Mouse (Mus musculus): ENCODE measurements around the gene Lingo1. TPM values are rescaled to one million over a fixed set of nuclear protein-coding genes. Genes with fewer than 3 reads are reported as not detected.

Gene Lingo1
- total RNA-seq, 2 experiments from 2014 or later: 0.73 to 1.4 TPM

- no peak for DNase-seq
- intact Hi-C loops (cut with DNase I): no loop called here
These were observed 19.1 kb downstream of the Lingo1 start for GRCm38 (mm10) chr9:56776881-56777801.

GRCm38 (mm10) chr9:56775161-56775934, 20.9 kb downstream of the Lingo1 start:
- DNase-seq: no peak
- intact Hi-C loops (cut with DNase I): no loop called here

GRCm38 (mm10) chr9:56774231-56774630, 22.0 kb downstream of the Lingo1 start:
- DNase-seq: peak; percentile 21 to 58
- intact Hi-C loops (cut with DNase I): no loop called here

- DNase-seq: no peak
- intact Hi-C loops (cut with DNase I): no loop called here
These were observed 22.6 kb downstream of the Lingo1 start for GRCm38 (mm10) chr9:56773666-56774065.

GRCm38 (mm10) chr9:56767653-56768136, 28.6 kb downstream of the Lingo1 start:
- intact Hi-C loops (cut with DNase I): no loop called here
- peak in 1 of 2 experiments; percentile 18 for DNase-seq

- no peak for DNase-seq
- intact Hi-C loops (cut with DNase I): no loop called here
These were observed 29.5 kb downstream of the Lingo1 start for GRCm38 (mm10) chr9:56766629-56767357.

GRCm38 (mm10) chr9:56762106-56762562, 34.1 kb downstream of the Lingo1 start:
- DNase-seq: no peak
- intact Hi-C loops (cut with DNase I): no loop called here

GRCm38 (mm10) chr9:56757791-56758190, 38.5 kb downstream of the Lingo1 start:
- no peak for DNase-seq
- intact Hi-C loops (cut with DNase I): no loop called here

- no peak for DNase-seq
- intact Hi-C loops (cut with DNase I): no loop called here
These were observed 41.1 kb downstream of the Lingo1 start for GRCm38 (mm10) chr9:56755119-56755518.

GRCm38 (mm10) chr9:56753386-56753785, 42.9 kb downstream of the Lingo1 start:
- intact Hi-C loops (cut with DNase I): no loop called here
- no peak for DNase-seq

GRCm38 (mm10) chr9:56748056-56748455, 48.2 kb downstream of the Lingo1 start:
- intact Hi-C loops (cut with DNase I): no loop called here
- no peak for DNase-seq

GRCm38 (mm10) chr9:56746926-56747294, 49.4 kb downstream of the Lingo1 start:
- DNase-seq: no peak
- intact Hi-C loops (cut with DNase I): no loop called here

GRCm38 (mm10) chr9:56746195-56746925, 49.9 kb downstream of the Lingo1 start:
- intact Hi-C loops (cut with DNase I): no loop called here
- DNase-seq: no peak

- no peak for DNase-seq
- intact Hi-C loops (cut with DNase I): no loop called here
These were observed 51.9 kb downstream of the Lingo1 start for GRCm38 (mm10) chr9:56744369-56744768.

GRCm38 (mm10) chr9:56739181-56739737, 57.0 kb downstream of the Lingo1 start:
- intact Hi-C loops (cut with DNase I): no loop called here
- DNase-seq: no peak

- DNase-seq: peak; percentile 50 to 64
- intact Hi-C loops (cut with DNase I): no loop called here
These were observed 57.8 kb downstream of the Lingo1 start for GRCm38 (mm10) chr9:56738261-56739171.

- no peak for DNase-seq
- intact Hi-C loops (cut with DNase I): no loop called here
These were observed 61.9 kb downstream of the Lingo1 start for GRCm38 (mm10) chr9:56734398-56734797.

- intact Hi-C loops (cut with DNase I): no loop called here
- no peak for DNase-seq
These were observed 65.3 kb downstream of the Lingo1 start for GRCm38 (mm10) chr9:56730997-56731396.

GRCm38 (mm10) chr9:56729145-56729544, 67.1 kb downstream of the Lingo1 start:
- no peak for DNase-seq
- intact Hi-C loops (cut with DNase I): no loop called here

Measured in heart, postnatal 36 days (tissue).